Mouse (Mus musculus): ENCODE data around the gene Pask.

DNA sequence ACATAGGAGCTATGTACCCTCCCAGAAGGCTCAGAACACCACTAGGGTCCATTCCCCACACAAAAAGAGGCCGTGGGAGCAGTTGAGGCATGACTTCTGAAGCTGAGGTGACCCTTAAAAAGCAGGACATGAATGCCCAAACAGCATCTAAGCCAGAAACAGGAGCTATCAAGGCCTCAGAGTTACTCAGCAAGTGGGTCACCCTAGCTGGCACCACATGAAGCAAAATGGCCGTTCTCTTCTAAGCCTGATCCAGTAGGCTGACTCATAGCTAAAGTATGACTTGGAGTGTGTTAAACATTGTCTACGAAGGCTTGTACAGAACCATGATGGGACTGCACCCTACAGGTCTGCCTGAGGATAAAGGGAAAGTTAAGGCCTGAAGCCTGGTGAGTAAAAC is 16.8 kb downstream of the Pask start:
- TF ChIP-seq POLR2A (IDR thresholded peaks at IDR 0.05; ENCODE audit: control insufficient read depth, extremely low read depth, insufficient read depth, low read length, poor library complexity) (no peak), CTCF (IDR thresholded peaks at IDR 0.05; ENCODE audit: borderline replicate concordance, control insufficient read depth, extremely low read depth, insufficient read depth, low read length, poor library complexity) (no peak)
